Mouse (Mus musculus) 416B (cell line): ENCODE results near the gene Ffar4.

ENCODE experiments used
- DNase-seq: peaks from one replicate; pipeline ENCODE4 v3.0.0; 2011; ENCODE audit warnings: low read depth

The Ffar4 gene

GRCm38 (mm10) chr19:38107871-38108270 is 11.0 kb downstream of the Ffar4 start:
- DNase-seq = no peak

- peak; percentile 12 for DNase-seq
These were observed 12.8 kb downstream of the Ffar4 start for GRCm38 (mm10) chr19:38109506-38110242.

GRCm38 (mm10) chr19:38111056-38111455 is 14.2 kb downstream of the Ffar4 start:
- peak; percentile 9 for DNase-seq

- DNase-seq = no peak
These were observed 15.7 kb downstream of the Ffar4 start for GRCm38 (mm10) chr19:38112575-38112974.

GRCm38 (mm10) chr19:38114834-38115491 is 18.1 kb downstream of the Ffar4 start:
- no peak for DNase-seq

- no peak for DNase-seq
These were observed 23.4 kb downstream of the Ffar4 start for GRCm38 (mm10) chr19:38120123-38120760.

GRCm38 (mm10) chr19:38123921-38124320 is 27.1 kb downstream of the Ffar4 start:
- DNase-seq = no peak

GRCm38 (mm10) chr19:38124401-38125218 is 27.7 kb downstream of the Ffar4 start:
- no peak for DNase-seq

GRCm38 (mm10) chr19:38125219-38125610 is 28.3 kb downstream of the Ffar4 start, which contains the start of gene Rbp4:
Gene Rbp4 (minus strand): TSS chr19:38125281.
- DNase-seq = no peak

GRCm38 (mm10) chr19:38126656-38127055 is 29.8 kb downstream of the Ffar4 start:
- no peak for DNase-seq

- DNase-seq = no peak
These were observed 35.6 kb downstream of the Ffar4 start, which contains the start of gene Pde6c for GRCm38 (mm10) chr19:38132481-38132880. Gene Pde6c (plus strand): TSS chr19:38132781.

- peak; percentile 11 for DNase-seq
These were observed 37.1 kb downstream of the Ffar4 start for GRCm38 (mm10) chr19:38133986-38134385.

- DNase-seq = peak; percentile 56
These were observed 37.9 kb downstream of the Ffar4 start for GRCm38 (mm10) chr19:38134806-38135205.

GRCm38 (mm10) chr19:38143540-38144271 is 46.8 kb downstream of the Ffar4 start:
- DNase-seq = peak; percentile 25

GRCm38 (mm10) chr19:38156243-38156642 is 59.4 kb downstream of the Ffar4 start:
- DNase-seq = peak; percentile 21

- DNase-seq = no peak
These were observed 64.9 kb downstream of the Ffar4 start for GRCm38 (mm10) chr19:38161648-38162354.
